Mouse (Mus musculus): Measurements from ENCODE around the gene Mtch1.

- TF ChIP-seq CTCF (conservative IDR thresholded peaks at IDR 0.05 in 1 of 2, IDR thresholded peaks at IDR 0.05 in 1 of 2; ENCODE audit: low read depth in 2 of 2, low read length in 2 of 2) (no peak), JUN (IDR thresholded peaks at IDR 0.05; ENCODE audit: insufficient read depth, low read depth, low read length) (no peak), ETS1 (conservative IDR thresholded peaks at IDR 0.05; ENCODE audit: low read depth, low read length) (no peak), RAD21 (IDR thresholded peaks at IDR 0.05; ENCODE audit: low read depth, low read length) (no peak), TBP (conservative IDR thresholded peaks at IDR 0.05; ENCODE audit: low read depth, low read length) (peak; percentile 50; the same call in 1 of the 2 replicates), POLR2AphosphoS2 (IDR thresholded peaks at IDR 0.05; ENCODE audit: low read depth, low read length) (peak; percentile 58; the same call in 1 of the 2 replicates), JUND (conservative IDR thresholded peaks at IDR 0.05; ENCODE audit: low read depth, low read length) (no peak), POLR2A (IDR thresholded peaks at IDR 0.05; ENCODE audit: low read depth, low read length) (peak; percentile 85), MEF2A (IDR thresholded peaks at IDR 0.05; ENCODE audit: borderline replicate concordance, low read depth, low read length) (0 out of 2 replicates have a peak, but pooled peaks have one; percentile 9)
These were observed at the start of gene Mtch1 for GRCm38 (mm10) chr17:29347645-29348256.

All from CH12.LX (cell line).